Mouse (Mus musculus) natural killer cell, adult 2 months (primary cell): ENCODE measurements at regions not wholly inside any gene's neighbourhood (a gene's known extent, or its start where the extent isn't known, plus 50 kb on each side); places are given as distances from the start of the nearest gene placed in this dataset.
"Not testable (repeated sequence)": the region's sequence is repeated elsewhere in the genome, so short reads cannot be mapped to it uniquely, and the experiment has no call there.

Experiments
- DNase-seq, 2 experiments: peaks; one replicate each; pipeline ENCODE4 v3.0.0; 2022; ENCODE audit warnings: low spot score in 2 of 2

GRCm38 (mm10) chr4:105641582-105641981 is 148.1 kb upstream of the Gm12728 start:
- DNase-seq: no peak

DNA sequence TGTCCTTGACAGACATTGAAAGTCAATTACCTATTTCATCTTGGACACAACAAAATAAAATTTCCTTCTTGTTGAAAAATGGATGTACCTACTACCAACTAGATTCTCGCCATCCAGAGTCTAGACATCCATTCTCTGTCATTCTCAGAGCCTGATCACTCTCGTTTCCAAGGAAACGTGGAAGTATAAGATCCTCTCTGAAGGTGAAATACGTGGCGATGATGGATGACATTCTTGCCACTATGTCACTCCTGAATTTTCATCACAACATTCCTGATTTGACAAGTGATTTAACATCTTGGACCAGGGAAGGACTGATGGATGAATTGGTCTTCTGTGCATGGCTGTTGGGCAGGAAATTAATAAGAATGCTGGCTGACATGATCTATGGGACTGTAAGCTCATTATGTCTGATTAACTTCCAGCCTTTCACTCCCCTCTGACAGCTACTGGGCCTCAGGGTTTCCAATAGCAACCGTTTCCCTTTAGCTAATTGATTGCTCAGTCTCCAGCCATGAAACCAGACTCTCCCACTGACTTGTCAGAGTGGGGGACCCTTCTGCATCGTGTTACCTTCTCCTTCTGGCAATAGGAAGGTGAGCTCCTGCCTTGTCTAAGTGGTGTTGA is 140.7 kb upstream of the Gm12728 start:
- DNase-seq: no peak

DNA sequence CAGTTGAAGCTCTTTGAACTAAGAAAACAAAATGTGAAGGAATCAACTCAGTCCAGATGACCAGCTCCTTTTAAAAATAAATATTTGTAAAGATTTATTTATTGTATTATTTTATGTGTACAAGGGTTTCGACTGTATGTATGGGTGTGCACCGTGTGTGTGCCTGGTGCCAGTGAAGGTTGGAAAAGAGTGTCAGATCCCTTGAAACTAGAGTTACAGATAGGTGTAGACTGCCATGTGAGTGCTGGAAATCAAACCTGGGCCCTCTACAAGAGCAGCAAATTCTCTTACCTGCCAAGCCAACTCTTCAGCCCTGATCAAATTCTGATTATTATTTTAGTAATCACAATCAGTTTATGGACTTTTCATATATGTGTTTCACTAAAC is 140.2 kb upstream of the Gm12728 start:
- no peak for DNase-seq

GRCm38 (mm10) chr4:105656071-105656655 is 133.5 kb upstream of the Gm12728 start:
- DNase-seq: no peak

- DNase-seq: no peak
Measured at GRCm38 (mm10) chr4:105658581-105658980, 131.1 kb upstream of the Gm12728 start.

GRCm38 (mm10) chr4:105676690-105677089 is 113.0 kb upstream of the Gm12728 start:
- no peak for DNase-seq

DNA sequence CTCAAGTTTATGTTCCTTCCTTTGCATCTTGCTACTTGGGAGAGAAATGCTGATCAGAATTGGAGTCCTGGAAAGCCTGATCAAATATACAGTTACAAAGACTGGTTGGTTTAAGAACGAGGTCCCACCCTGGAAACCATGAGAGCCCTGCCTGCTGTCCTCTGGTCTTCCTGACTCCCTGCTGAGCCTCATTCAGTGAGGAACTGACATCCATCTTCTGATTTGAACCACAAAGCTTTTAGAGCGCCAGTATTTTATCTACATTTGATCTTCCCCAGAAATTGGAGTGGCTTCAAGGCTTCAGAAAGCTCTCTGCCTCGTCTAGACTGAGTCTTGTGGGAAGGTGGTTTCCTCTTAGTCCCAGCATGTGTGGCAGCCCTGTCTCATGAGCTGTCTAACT is 99.0 kb upstream of the Gm12728 start:
- DNase-seq: no peak

- no peak for DNase-seq
Measured at GRCm38 (mm10) chr4:105692380-105692779, 97.3 kb upstream of the Gm12728 start.

GRCm38 (mm10) chr4:105695895-105696294 is 93.8 kb upstream of the Gm12728 start:
- no peak for DNase-seq

GRCm38 (mm10) chr4:105697123-105697522 is 92.5 kb upstream of the Gm12728 start:
- no peak for DNase-seq

DNA sequence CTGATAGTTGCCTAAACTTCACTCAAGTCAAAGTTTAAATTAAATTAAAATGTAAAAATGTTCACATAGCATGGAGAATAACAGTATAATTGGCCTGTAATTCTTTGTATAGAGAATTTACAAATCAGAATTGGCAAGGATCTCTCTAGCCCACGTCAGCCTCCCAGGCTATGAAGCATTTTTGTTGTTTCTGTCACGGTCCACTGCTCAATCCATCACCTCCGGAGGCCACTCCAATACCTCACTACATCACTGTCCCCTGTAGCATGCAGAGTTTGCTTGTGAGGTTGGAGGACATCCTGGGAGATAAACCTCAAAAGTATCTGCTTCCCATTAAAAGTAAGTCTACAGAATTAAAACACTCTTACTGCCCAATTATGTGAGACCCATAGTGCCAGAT is 87.6 kb upstream of the Gm12728 start:
- DNase-seq: no peak

DNA sequence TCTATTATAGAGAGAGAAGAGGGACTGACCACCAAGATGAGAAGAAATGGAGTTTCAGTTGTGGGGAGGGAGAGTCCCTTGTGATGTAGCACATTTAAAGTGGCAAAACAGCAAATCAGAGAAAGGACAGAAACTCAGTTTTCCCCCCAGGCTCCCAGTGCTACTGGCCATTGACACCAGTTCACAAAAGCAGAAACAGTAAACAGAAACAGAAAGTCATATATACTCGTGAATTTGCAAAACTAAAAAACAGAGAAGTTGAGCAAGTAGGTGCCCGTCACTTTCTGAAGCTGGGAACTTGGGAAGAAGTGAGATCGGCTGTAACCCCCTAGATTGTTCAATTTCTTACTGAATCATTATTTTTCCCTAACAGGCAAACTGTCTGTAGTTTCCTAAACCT is 86.3 kb upstream of the Gm12728 start:
- DNase-seq: no peak

- DNase-seq: no peak
Measured at GRCm38 (mm10) chr4:105704271-105704670, 85.4 kb upstream of the Gm12728 start.

DNA sequence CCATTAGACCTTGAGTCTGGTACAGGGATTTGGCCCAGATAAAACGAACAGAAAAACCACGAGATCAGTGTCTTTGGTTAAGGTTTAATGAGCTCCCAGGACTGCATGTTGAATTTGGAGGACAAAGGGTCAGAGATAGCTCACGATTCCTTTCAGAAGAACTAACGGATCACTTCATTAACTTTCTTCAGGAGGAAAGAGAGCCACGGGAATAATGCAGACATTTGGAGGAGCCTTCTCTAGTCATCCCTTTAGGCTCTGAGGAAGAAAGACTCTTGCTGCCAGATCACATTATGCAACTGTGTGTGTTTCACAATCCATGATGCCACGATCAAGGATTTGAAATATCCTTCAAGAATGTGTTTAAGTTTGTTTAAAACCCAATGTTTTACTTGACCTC is 83.7 kb upstream of the Gm12728 start:
- no peak for DNase-seq

DNA sequence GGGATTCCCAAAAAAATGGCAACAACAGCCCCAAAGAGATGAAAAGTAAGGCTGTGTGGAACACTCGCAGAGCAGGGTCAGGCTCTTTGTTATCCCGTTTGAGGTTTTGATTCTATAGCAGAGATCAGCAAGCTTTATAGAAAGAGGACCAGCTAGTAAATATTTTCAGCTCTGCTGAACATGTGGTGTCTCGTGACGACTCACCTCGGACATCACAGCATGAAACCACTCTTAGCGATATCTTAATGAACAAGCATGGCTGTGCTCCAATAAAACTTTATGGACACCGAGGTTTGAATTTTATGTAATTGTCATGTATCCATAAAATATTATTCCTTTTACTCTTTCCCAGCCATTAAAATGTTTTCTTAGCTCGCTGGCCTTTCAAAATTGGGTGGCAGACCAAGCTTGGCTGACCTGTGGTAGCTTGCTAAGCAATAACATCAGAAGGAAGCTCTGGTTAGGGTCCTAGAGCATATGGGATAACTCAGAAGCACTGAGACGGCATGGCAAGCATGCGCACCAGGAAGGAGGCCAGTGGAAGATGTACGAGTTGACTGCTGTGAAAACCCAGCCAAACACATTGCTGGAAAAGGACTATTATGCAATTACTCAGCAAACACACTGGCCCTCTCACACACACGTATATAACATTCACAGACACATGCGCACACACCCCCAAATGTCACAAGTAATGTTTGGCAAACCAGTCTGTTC is 81.4 kb upstream of the Gm12728 start:
- no peak for DNase-seq

GRCm38 (mm10) chr4:105713956-105714355 is 75.7 kb upstream of the Gm12728 start:
- no peak for DNase-seq

GRCm38 (mm10) chr4:105718080-105718479 is 71.6 kb upstream of the Gm12728 start:
- DNase-seq: no peak

GRCm38 (mm10) chr4:105728696-105729095 is 61.0 kb upstream of the Gm12728 start:
- DNase-seq: no peak

DNA sequence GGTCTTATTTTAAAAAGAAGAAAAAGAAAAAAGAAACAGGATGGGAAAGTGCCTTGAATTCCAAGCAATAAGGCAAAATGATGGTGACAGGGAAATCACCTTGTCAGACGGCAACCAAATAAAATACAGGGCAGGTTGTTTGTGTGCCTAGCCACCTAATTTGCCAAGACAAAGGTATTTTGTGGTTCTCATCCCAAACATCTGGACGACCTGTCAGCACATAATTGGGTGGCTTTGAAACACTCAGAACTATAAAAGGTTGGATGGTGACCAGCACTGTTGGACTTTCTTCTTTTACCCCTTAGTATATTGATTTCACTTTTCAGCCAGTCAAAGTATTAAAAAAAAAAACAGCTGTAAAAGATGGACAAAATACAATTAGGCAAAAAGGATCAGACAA is 58.8 kb upstream of the Gm12728 start:
- DNase-seq: no peak

DNA sequence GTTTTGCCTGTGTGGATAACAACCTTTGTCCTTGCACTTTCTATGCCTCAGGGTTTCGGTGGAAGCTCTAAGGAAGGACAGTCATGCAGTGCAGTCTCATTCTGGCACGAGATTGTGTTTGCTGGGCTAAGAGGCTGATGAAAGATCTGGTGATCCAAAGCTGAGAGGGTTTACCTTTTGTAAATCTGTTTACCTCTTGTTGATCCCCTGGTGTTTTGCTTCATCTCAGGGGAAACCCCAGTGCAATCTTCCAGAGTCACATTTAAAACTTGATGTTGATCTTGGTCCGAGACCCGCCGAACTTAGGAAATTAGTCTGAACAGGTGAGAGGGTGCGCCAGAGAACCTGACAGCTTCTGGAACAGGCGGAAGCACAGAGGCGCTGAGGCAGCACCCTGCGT is 54.6 kb upstream of the Gm12728 start:
- DNase-seq: not testable (repeated sequence)
